Mouse (Mus musculus) E14TG2a.4 (cell line): ENCODE results near the gene Ndufaf3.

Experiments
- CTCF ChIP-seq: conservative IDR thresholded peaks from 2 replicates; pipeline ENCODE4 v1.5.1; 2014; ENCODE audit warnings: low read length
- NANOG ChIP-seq: IDR thresholded peaks from 2 replicates; pipeline ENCODE4 v1.6.1; 2014; ENCODE audit warnings: borderline replicate concordance, low read length, mixed read lengths
- POU5F1 ChIP-seq: IDR thresholded peaks from 2 replicates; pipeline ENCODE4 v1.6.1; 2014; ENCODE audit warnings: low read length, borderline replicate concordance

DNA sequence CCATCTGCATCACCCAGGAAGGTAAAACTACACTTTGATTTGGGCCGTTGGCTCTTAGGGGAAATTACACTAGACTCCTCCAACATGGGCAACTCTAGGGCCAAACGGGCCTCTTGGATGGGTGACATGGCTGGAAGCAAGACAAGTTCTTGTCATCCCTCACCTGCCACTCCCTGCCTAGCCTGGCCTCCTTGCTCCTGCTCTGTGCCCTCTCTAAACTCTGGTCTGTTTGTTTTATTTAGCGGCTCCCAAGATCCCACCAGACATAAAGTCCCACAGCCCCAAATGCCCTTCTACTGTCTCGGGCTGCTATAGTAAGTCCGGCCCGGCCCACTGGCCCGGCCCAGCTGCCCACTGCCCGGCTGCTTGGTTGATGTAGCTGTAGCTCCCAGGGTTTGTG lies 3.6 kb downstream of the Ndufaf3 start:
- TF ChIP-seq CTCF (no peak), POU5F1 (no peak), NANOG (no peak)
